Mouse (Mus musculus): ENCODE measurements around the gene Myo7a. TPM values are rescaled to one million over a fixed set of nuclear protein-coding genes. Genes with fewer than 3 reads are reported as not detected.

The Myo7a gene
- total RNA-seq, 2 experiments from 2014 or later, result 9.8 to 11.0 TPM

DNA sequence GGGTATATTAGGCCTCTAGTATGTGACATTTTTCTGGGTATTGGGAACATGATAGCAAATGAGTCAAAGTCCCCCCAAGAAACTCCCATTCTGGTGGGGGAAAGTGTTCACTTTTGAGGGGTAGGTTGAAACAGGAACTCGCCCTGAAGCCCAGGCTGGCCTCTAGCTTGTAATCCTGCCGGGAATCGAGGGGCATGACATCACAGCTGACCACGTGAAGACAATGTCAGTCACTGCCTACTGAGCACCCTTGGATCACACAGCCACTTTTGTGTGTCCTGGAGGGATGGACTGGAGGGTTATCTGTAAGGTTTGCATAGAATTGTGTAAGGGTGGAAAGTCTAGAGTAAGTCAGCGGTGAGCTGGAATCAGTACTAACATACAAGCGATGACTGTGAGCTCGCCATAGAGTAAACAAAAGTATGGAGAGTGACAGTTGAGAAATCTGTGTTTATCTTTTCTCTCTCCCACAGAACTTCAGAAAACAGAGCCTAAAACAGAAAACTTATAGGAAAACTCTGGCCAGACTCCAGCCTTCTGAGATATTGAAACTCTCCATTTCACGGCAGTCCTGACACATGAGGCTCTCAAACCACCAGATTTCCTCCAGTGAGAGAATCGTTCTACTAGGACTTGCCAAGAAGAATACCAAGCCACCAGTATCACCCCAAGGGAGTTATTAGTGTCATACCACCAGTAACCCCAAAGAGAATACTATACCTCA is 71.1 kb downstream of the Myo7a start:
- no peak for DNase-seq (ENCODE audit: low spot score in 2 of 2)
- intact Hi-C loops (cut with DNase I), result no loop called here

GRCm38 (mm10) chr7:98002617-98003016 is 116.7 kb downstream of the Myo7a start:
- no peak for DNase-seq (ENCODE audit: low spot score in 2 of 2)
- intact Hi-C loops (cut with DNase I), result loop anchor here (2.0 kb wide), 1 partner anchor 14 kb away; no protein-coding TSS in a partner anchor

Other genes with a start within 250 kb of the Myo7a start
- not detected for gene Gdpd4, start 199.6 kb downstream of the Myo7a start, total RNA-seq (2021)
- gene Omp, start 26.0 kb upstream of the Myo7a start, total RNA-seq (2021), result under 1 TPM; 0.64 to 0.87 TPM
- gene Capn5, start 58.8 kb upstream of the Myo7a start, total RNA-seq (2021), result 10 to 100 TPM; 33.4 to 37.9 TPM
- gene B3gnt6, start 80.0 kb upstream of the Myo7a start, total RNA-seq (2021), result under 1 TPM in 1 of 2 experiments, not detected in 1; 0.27 TPM
- 10 to 100 TPM; 20.0 to 26.1 TPM for gene Acer3, start 201.7 kb upstream of the Myo7a start, total RNA-seq (2021)
- gene Tsku, start 241.8 kb upstream of the Myo7a start, total RNA-seq (2021), result 1 to 10 TPM; 2.1 to 2.7 TPM

All from left cerebral cortex, postnatal 25 days (tissue).